Mouse (Mus musculus) CH12F3 (cell line): ENCODE results near the gene Gm49396.

Source experiments
- in situ Hi-C: fragments of 300-500 bp; cut with MboI; formaldehyde crosslinking; loops from 2 replicates; pipeline ENCODE4 v1.14.3; 2020; ENCODE audit warnings: low sequenced_read_pairs

The Gm49396 gene

GRCm38 (mm10) chr7:30608476-30608875 lies 45.3 kb downstream of the Gm49396 start:
- in situ Hi-C loops, result no loop called here

- in situ Hi-C loops, result no loop called here
Measured at GRCm38 (mm10) chr7:30610043-30610442, 46.9 kb downstream of the Gm49396 start.

- in situ Hi-C loops, result no loop called here
Measured at GRCm38 (mm10) chr7:30612654-30613402, 49.7 kb downstream of the Gm49396 start, which contains the start of gene Upk1a. Gene Upk1a, minus strand, starts transcription at chr7:30612847.

GRCm38 (mm10) chr7:30613529-30614112 lies 50.5 kb downstream of the Gm49396 start:
- in situ Hi-C loops, result no loop called here

GRCm38 (mm10) chr7:30614454-30614853 lies 51.3 kb downstream of the Gm49396 start:
- in situ Hi-C loops, result no loop called here

- in situ Hi-C loops, result no loop called here
Measured at GRCm38 (mm10) chr7:30615049-30615760, 52.1 kb downstream of the Gm49396 start.
